Mouse (Mus musculus) embryo, embryonic 10.5 days (tissue): ENCODE data around the gene 1600015I10Rik.

Experiments used
- DNase-seq: peaks from one replicate; pipeline ENCODE4 v3.0.0-alpha.2; 2015; ENCODE audit warnings: low spot score

The 1600015I10Rik gene

GRCm38 (mm10) chr6:48967868-48968267 lies 38.2 kb downstream of the 1600015I10Rik start:
- no peak for DNase-seq

- DNase-seq: no peak
Observed at GRCm38 (mm10) chr6:48974663-48975062, 45.0 kb downstream of the 1600015I10Rik start, which contains the start of gene Doxl2. Doxl2 (plus strand) TSS chr6:48974963.

- DNase-seq: no peak
Observed at GRCm38 (mm10) chr6:48979616-48980015, 49.9 kb downstream of the 1600015I10Rik start.

GRCm38 (mm10) chr6:48982305-48982704 lies 52.6 kb downstream of the 1600015I10Rik start:
- DNase-seq: no peak
